Mouse (Mus musculus) neural tube, embryonic 14.5 days (tissue): ENCODE results near the gene B3galt4. TPM values are rescaled to one million over a fixed set of nuclear protein-coding genes. Genes with fewer than 3 reads are reported as not detected.

Experiments used
- ATAC-seq: fragments of 200-750 bp; cut with Nextera tagmentation; 2 replicates; pipeline ENCODE4 v1.8.0; 2017; ENCODE audit warnings: low read depth, mild to moderate bottlenecking, moderate TSS enrichment, moderate library complexity
- H3K27ac ChIP-seq: fragments of 300-500 bp; sonication (generic); 2 replicates; pipeline ENCODE4 v1.5.1; 2014; ENCODE audit warnings: low read depth, mild to moderate bottlenecking, control low read depth, low read length, moderate library complexity, mixed read lengths
- H3K27me3 ChIP-seq: fragments of 300-500 bp; sonication (generic); 2 replicates; pipeline ENCODE4 v1.6.1; 2014; ENCODE audit warnings: low read length; ENCODE audit not compliant: control insufficient read depth, insufficient read depth
- H3K36me3 ChIP-seq: fragments of 300-500 bp; sonication (generic); 2 replicates; pipeline ENCODE4 v1.6.1; 2014; ENCODE audit warnings: low read length, mixed read lengths; ENCODE audit not compliant: control insufficient read depth, insufficient read depth
- H3K4me1 ChIP-seq: fragments of 300-500 bp; sonication (generic); 2 replicates; pipeline ENCODE4 v1.6.1; 2014; ENCODE audit warnings: low read length; ENCODE audit not compliant: control insufficient read depth, insufficient read depth
- H3K4me2 ChIP-seq: fragments of 300-500 bp; sonication (generic); 2 replicates; pipeline ENCODE4 v1.6.1; 2014; ENCODE audit warnings: mild to moderate bottlenecking, low read depth, low read length, control low read depth
- H3K4me3 ChIP-seq: fragments of 300-500 bp; sonication (generic); 2 replicates; pipeline ENCODE4 v1.5.1; 2014; ENCODE audit warnings: low read depth, low read length, control low read depth, mixed read lengths
- H3K9ac ChIP-seq: fragments of 300-500 bp; sonication (generic); replicated peaks from 2 replicates; pipeline ENCODE4 v1.6.1; 2014; ENCODE audit warnings: low read depth, mild to moderate bottlenecking, control low read depth, low read length, mixed read lengths
- H3K9me3 ChIP-seq: fragments of 300-500 bp; sonication (generic); 2 replicates; pipeline ENCODE4 v1.6.1; 2016; ENCODE audit warnings: low read length; ENCODE audit not compliant: control insufficient read depth
- WGBS: fragments of 180-500 bp; shearing (Covaris S2); extraction: QIAGEN DNeasy Blood & Tissue Kit; methylation state at CpG from one replicate; pipeline ENCODE4 v1.1.7; 2014; 5-methylcytosine and 5-hydroxymethylcytosine counted together
- polyA plus RNA-seq: library from polyadenylated mRNA; unstranded; fragments of >200 nt; fragmentation: Nextera tagmentation; extraction: Ambion mirVana; gene quantifications from 2 replicates; pipeline ENCODE4 v1.2.1, GENCODE M21; 2014

B3galt4 gene
- polyA plus RNA-seq, 1 experiment from 2014 or later, result 6.2 TPM

DNA sequence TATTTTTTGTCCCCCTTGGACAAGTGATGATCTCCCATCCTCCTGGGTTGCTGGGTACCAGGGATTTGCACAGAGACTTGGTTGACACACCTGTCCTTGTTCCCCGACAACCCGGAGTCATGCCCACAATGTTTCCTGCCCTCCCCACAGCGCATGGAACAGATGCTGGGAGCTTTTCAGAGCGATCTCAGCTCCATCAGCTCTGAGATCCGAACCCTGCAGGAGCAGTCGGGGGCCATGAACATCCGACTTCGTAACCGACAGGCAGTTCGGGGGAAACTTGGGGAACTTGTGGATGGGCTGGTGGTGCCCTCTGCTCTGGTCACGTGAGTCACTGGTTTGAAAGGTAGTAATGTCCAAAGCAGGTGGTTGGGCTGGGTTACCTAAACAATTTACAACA, 7.2 kb upstream of the B3galt4 start:
- Histone ChIP-seq H3K27ac (no peak overlapping the region), H3K4me1 (peaks cover 19% of the 10 kb centered on the region), H3K4me3 (no peak overlapping the region), H3K27me3 (no peaks in the 10 kb centered on the region), H3K4me2 (no peak overlapping the region), H3K9ac (no peak overlapping the region), H3K36me3 (peaks cover 40% of the 10 kb centered on the region), H3K9me3 (no peaks in the 10 kb centered on the region)
- WGBS, result 94% methylated on average over 11 of the region's 11 CpGs
- no peak for ATAC-seq

GRCm38 (mm10) chr17:33957493-33957892, 6.2 kb upstream of the B3galt4 start:
- ATAC-seq, result no peak
- WGBS, result 87% methylated on average over 6 of the region's 6 CpGs
- no peak overlapping the region for H3K9ac ChIP-seq
- H3K27ac ChIP-seq, result no peak overlapping the region
- H3K9me3 ChIP-seq, result no peaks in the 10 kb centered on the region
- no peaks in the 10 kb centered on the region for H3K27me3 ChIP-seq
- no peak overlapping the region for H3K4me2 ChIP-seq
- peaks cover 20% of the 10 kb centered on the region for H3K4me1 ChIP-seq
- H3K36me3 ChIP-seq, result peaks cover 35% of the 10 kb centered on the region
- no peak overlapping the region for H3K4me3 ChIP-seq

DNA sequence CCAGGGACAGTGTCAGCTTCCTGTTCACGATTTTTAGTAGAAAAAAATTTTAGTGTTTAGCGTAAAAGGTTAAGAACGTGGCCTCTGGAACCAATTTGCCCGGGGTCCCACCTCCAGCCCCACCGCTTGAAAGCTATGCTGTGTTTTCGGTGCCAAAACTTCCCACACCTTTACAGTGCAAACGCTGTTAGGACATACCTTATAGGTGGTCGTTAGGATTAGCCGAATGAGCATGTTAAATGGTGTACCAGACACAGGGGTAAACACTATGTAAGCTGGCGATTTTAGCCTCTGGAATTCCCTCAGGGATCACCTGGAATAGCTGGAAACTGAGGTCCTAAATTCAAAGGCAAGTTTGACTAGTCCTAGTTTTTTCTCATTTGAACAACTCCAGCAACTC, 5.0 kb upstream of the B3galt4 start:
- H3K36me3 ChIP-seq, result peaks cover 30% of the 10 kb centered on the region
- peak overlapping the region; percentile 96 for H3K4me3 ChIP-seq
- H3K4me1 ChIP-seq, result peaks cover 27% of the 10 kb centered on the region
- ATAC-seq, result no peak
- peak overlapping the region; percentile 66 for H3K9ac ChIP-seq
- no peaks in the 10 kb centered on the region for H3K9me3 ChIP-seq
- H3K27me3 ChIP-seq, result no peaks in the 10 kb centered on the region
- 7% methylated on average over 10 of the region's 10 CpGs for WGBS
- peak overlapping the region; percentile 88 for H3K4me2 ChIP-seq
- peak overlapping the region; percentile 91 for H3K27ac ChIP-seq

GRCm38 (mm10) chr17:33955555-33956214, 4.4 kb upstream of the B3galt4 start, which contains the start of the genes Vps52 and Rps18:
Gene Vps52 (plus strand): TSS chr17:33955812.
Gene Rps18 (minus strand): TSS chr17:33956001.
- ATAC-seq, result peak; percentile 90
- Histone ChIP-seq H3K4me3 (peak within 1 kb of the TSS; percentile 96), H3K9me3 (no peaks in the 10 kb centered on the region), H3K4me1 (peaks cover 31% of the 10 kb centered on the region), H3K27ac (peak within 1 kb of the TSS; percentile 91), H3K27me3 (no peaks in the 10 kb centered on the region), H3K36me3 (peaks cover 30% of the 10 kb centered on the region), H3K4me2 (peak within 1 kb of the TSS; percentile 98), H3K9ac (peak within 1 kb of the TSS; percentile 91)
- under 1% methylated on average over 50 of the region's 50 CpGs for WGBS

DNA sequence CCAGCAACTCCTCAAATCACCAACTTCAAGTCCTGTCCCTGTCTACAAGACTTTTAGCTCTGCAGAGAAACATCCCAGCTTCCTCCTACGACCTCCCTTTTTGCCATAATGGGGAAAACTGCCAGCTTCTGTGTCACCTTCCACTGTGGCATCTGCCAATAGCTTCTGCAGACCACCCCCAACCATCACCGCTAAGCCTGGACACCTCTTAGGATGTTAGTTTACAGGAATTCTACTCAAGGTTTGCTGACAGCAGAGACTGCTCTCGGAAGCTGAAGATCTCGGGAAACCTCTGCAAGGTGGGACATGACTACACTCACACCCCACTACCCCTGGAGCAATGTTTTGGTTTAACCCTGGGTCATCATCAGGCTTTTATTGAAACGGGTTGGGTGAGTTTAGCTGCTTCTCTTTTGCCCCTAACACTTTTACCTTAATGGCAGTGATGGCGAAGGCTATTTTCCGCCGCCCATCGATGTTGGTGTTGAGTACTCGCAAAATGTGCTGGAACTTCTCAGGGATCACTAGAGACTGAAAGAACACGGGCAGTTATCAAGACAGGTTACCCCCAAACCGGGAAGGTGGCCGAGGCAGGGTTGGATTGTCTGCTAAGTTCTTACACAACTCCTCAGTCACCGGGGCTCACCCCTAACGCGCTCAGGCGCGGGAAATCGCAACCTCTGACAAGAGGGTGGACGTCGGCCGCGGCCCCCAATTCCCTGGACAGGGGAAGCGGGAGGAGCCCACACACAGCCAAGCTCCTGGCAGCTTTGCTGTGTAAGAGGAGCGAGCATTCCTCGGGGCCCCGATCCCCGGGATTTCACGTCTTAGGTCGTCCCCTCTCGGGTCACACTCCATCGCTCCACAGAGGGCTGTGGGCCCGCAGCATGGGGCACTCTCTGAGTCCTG, 3.6 kb upstream of the B3galt4 start:
- ATAC-seq, result no peak; the same call in 1 of the 2 replicates
- Histone ChIP-seq H3K9me3 (no peaks in the 10 kb centered on the region), H3K4me1 (peaks cover 39% of the 10 kb centered on the region), H3K27me3 (no peaks in the 10 kb centered on the region), H3K36me3 (peaks cover 25% of the 10 kb centered on the region), H3K27ac (peak overlapping the region; percentile 91), H3K4me2 (peak overlapping the region; percentile 98), H3K9ac (peak overlapping the region; percentile 91), H3K4me3 (peak overlapping the region; percentile 96)
- 1% methylated on average over 33 of the region's 33 CpGs for WGBS

DNA sequence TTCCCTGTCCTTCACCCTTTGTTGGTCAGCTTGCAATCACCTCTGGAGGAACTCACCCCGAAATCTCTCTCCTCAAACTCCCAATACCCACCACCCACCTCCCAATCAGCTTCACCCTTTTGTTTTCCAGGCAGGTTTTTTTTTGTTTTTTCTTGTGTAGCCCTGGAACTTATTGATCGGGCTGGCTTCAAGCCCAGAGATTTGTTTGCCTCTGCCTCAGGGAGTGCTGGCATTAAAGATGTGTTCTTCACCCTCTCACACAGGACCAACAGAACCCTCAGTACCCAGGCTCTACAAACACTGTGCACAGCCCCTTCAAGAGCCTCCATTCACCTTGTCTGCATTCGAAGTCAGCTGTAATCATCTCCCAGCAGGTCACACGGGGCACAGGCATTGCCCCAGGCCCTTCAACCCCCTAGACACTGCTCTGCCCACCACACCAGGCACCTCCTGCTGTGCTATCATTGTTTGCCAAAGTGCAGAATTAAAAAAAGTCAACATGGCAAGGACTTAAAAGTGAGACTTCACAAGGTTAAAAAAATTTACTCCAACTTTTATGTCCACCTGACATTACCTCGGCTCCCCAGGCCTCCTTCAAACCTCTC, 2.8 kb upstream of the B3galt4 start:
- Histone ChIP-seq H3K4me2 (peak overlapping the region; percentile 98), H3K27ac (no peak overlapping the region; the same call in 1 of the 2 replicates), H3K9me3 (no peaks in the 10 kb centered on the region), H3K9ac (peak overlapping the region; percentile 91), H3K4me1 (peaks cover 44% of the 10 kb centered on the region), H3K4me3 (peak overlapping the region; percentile 96), H3K36me3 (peaks cover 23% of the 10 kb centered on the region; the same call in 1 of the 2 replicates), H3K27me3 (no peaks in the 10 kb centered on the region)
- ATAC-seq, result no peak
- WGBS, result 27% methylated on average over 5 of the region's 5 CpGs

- ATAC-seq, result no peak
- H3K27ac ChIP-seq, result no peak overlapping the region
- WGBS, result 84% methylated on average over 3 of the region's 3 CpGs
- no peak overlapping the region for H3K4me2 ChIP-seq
- H3K27me3 ChIP-seq, result no peaks in the 10 kb centered on the region
- H3K4me3 ChIP-seq, result no peak overlapping the region
- H3K4me1 ChIP-seq, result peaks cover 44% of the 10 kb centered on the region
- no peak overlapping the region for H3K9ac ChIP-seq
- peaks cover 16% of the 10 kb centered on the region; the same call in 1 of the 2 replicates for H3K36me3 ChIP-seq
- H3K9me3 ChIP-seq, result no peaks in the 10 kb centered on the region
Observed at GRCm38 (mm10) chr17:33953310-33953709, 2.0 kb upstream of the B3galt4 start.

GRCm38 (mm10) chr17:33952879-33953278, 1.6 kb upstream of the B3galt4 start:
- Histone ChIP-seq H3K4me2 (no peak overlapping the region), H3K27ac (no peak overlapping the region), H3K4me1 (peaks cover 44% of the 10 kb centered on the region), H3K4me3 (no peak overlapping the region), H3K9me3 (no peaks in the 10 kb centered on the region), H3K27me3 (no peaks in the 10 kb centered on the region), H3K9ac (no peak overlapping the region), H3K36me3 (peaks cover 13% of the 10 kb centered on the region; the same call in 1 of the 2 replicates)
- no peak for ATAC-seq
- WGBS, result 79% methylated on average over 4 of the region's 4 CpGs
